Mouse (Mus musculus) c-Kit-positive CD71-negative TER-119-negative erythroid progenitor cells, embryonic 14.5 days (primary cell): ENCODE data around the gene Cacna2d2.

Source experiments
- DNase-seq: peaks from one replicate; pipeline ENCODE4 v3.0.0-alpha.2; 2013; ENCODE audit warnings: low read depth

Cacna2d2 gene

DNA sequence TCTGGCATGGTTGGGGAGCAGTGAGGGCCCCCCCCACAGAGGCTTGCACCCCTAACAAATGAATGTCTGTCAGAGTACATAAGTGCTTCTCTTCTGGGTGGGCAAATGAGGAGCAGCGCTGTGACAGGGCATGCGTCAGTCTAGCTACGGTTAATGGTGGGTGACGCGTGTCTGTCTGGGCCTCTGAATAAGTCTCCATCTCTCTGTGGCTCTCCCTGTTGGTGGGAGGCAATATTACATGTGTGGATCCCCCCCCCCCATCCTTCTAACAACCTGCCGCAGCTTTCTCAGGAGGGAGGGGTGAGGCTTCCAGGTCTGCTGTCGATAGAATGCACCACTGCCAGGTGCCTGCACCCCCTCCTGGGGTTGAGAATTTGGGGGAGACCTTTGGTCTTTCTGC, 3.7 kb downstream of the Cacna2d2 start:
- DNase-seq = no peak

DNA sequence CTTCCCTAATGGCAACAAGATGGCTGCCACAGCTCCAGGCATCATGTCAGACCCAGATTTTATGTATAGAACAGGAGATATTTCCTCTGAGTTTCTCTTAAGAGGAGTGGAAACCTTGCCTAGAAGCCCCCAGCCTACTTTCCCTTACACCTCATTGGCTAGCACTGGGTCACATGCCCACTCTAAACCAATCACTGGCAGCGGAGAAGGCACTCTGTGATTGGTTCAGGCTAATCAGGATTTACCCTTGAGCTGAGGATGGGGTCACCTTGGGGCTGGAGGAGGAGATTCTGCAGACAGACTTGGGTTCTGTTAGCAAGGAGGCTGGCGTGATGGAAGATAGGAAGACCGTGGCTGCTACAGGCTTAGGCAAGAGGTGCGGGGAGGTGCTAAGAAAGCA, 10.0 kb downstream of the Cacna2d2 start:
- DNase-seq = no peak

DNA sequence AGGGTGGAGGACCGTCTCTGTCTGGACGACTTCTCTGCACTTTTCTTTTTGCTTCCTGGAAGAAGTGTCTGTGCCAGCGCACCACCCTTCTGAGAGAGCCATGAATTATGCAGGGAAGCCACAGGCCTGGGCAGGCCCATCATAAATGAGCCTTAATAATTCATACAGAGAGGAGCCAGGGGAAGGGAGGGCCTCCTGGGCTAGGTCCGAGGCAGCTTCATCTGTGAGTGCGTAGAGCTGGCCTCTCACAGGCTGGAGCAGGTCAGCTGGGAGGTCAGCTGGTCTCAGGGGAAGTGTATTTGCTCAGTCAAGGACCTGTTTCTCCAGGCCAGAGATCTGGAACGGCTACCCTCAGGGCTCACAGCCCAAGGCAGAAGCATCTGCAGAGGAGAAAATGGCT, 17.7 kb downstream of the Cacna2d2 start:
- no peak for DNase-seq

DNA sequence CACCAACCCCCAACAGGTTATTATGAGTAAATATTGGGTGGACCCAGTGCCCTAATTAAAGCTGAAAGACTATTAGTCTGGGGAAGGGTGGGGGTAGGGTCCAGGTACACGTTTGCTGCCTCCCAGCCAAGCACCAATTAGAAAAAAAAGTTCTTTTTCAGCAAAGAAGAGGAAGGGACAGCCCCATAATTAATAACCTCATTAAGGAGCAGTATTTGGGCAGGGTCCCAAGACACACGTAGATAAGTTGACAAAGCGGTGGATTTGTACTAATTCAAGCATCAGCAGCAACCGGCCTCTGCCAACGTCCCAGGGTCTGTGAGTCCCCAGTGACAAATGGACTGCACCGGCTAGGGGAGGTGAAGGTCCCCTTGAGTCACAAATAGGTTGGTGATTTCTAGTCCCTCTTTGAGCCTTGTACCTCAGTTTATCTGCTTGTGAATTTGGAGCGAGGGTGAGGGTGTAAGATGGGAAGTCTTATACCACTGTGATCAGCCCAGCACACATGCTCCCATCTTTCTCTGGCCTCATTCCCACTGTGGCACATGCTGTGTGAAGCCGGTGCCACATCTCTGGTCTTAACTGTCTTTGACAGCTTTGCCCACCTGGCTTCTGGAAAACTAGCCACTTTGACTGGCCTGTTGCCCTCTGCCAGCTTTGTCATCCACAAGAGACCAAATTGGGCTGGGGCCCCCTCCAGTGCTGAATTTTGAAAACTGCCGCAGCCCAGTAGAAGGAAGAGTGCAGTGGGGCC, 20.3 kb downstream of the Cacna2d2 start:
- no peak for DNase-seq

DNA sequence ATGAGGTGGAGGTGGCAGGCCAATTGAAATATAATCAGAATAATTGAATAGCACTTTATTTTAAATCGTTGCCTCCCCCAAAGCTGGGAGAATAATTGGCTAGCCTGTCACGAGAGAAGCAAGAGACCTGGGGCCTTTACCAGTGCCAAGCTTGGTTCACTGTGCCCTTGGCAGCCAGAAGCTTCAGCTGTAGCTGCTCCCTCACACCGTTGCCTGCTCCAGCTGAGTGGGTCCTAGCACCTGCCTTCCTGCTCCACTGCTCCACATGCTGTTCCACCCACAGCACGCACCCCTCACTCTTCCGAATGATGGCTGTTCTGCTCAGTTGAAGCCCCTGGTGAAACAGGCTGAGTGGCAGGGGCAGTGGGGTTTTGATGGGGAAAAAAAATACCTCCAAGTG, 21.5 kb downstream of the Cacna2d2 start:
- DNase-seq = no peak

DNA sequence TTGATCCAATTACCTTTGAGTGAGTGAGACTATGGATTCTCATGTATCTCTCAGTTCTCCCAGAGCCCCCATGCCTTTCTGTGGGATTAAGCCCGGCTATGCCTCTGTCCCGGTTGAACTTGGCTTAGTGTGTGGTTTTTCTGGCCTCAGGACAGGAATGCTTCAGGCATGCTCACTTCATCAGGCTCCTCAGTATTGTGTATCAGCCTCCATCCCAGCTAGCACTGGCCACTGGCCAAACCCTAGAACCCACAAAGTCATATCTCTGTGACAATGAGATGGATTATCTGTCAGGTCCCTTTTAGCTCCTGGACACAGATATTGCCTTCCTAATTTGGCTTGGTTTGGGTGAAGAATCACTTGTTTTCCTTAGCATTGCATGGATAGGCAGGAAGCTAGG, 23.5 kb downstream of the Cacna2d2 start:
- DNase-seq = no peak

DNA sequence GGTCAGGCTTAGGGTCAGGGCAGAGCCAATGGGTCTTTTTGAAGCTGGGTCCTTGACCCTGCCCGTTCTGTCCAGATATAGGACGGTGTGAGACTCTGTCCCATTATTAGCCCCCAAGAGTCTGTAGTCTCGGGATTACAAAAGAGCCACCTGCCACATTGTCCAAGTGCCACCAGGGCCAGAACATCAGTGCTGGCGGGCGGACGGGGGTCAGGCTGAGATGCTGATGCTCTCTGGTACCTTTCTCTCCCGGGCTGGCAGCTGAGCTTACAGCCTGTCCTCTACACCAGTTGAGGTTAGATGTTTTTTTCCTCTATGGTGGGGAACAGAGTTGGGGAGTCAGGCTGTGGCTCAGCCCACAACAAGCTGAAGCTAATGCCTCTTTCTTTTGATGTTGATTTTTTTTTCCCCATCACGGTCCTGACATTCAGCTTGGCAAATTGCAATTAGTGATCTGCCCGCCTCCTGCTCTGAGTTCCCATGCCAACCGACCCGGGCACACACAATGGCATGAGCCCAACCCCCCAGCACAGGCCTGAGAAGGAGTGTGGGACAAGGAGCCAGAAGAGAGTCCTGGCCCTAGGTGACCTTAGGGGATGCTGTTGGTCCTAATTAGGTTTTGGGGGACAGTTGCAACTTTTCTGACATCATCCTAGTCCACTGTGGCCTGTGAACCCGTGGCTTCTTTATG, 25.2 kb downstream of the Cacna2d2 start:
- DNase-seq = no peak

DNA sequence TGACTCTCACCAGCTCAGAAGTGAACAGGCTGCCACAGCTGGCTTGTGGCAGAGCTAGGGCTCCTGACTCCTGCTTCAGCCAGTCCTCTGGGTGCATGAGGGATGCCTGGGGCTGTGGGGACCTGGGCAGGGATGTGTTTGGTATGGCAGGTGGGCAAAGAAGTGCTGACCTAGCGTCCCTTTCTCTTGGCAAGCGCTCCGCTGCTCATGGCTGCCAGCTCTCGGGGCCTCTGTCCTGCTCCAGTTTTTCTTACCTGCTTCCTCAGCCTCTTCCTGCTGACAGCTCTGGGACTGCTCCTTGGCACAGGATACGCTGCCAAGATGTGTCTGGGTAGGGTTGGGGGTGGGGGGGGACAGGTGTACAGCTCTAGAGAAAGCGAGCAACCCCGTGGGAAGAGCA, 28.5 kb downstream of the Cacna2d2 start:
- DNase-seq = no peak

DNA sequence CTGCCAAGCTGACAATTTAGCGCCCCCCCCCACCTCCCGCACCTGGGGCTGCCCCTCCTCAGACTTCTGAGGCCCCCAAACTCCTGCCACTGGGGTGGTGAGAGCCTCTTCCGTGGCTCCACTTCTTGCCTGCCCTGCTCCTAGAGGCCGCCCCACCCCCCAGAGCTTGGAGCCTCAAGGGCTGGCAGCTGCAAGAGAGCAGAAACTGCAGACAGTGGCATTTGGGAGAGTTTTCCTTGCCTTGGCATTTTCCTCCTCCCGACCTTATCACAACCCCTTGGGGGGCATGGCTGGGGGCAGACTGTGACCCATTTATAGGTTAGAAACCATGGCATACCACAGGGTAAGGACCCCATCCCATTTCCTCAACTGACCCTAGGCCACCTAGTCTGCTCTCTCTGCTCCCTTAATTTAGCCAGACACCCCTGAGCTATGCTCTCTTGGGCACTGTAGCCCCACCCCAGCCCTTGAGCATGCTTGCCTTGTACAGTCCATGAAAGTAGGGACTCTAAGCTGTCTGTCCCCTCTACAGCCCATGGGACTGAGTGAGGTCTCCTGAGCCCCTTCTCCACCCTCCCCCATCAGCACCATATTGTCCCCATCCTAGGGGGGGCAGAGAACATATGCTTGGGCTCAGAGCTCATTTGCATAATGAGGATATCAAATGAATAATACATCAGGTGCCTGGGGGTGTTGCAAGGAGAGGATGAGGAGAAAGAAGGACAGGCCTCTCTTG, 29.2 kb downstream of the Cacna2d2 start:
- DNase-seq = no peak

DNA sequence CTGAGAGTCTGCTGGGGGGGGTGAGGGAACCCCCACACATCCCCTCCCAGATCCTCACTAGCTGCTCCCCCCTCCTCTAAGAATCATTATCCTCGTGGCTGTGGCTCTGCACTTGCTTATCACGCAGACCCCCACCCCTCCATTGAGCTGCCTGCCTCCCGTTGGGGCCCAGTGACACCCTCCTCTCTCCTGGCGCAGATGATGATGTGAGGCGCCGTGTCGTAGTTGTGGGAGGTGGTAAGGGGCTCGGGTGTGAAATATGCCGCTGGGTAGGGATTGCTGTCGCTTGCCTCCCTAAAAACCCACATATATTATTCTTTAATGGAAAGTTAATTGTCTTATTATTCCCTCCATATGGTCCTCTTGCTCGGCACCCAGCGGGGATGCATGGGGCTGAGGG, 31.0 kb downstream of the Cacna2d2 start:
- no peak for DNase-seq

DNA sequence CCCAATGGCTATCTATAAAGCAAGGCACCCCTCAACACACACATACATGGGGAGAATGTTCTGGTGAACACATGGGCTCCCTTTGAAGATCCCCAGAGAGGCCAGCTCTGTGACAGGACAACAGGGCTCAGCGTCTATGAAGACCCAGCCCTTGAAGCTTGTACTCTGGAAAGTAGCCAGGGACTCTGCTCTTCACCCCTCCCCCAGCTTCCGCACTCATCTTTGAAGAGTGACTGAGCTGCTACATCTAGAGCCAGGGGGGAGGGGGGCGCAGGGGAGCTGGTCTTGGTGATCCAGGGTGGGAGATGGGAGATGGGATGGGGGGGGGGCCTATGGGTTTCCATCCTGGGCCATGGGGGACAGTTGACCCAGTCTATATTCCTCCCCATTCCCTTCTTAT, 33.1 kb downstream of the Cacna2d2 start:
- DNase-seq = no peak

DNA sequence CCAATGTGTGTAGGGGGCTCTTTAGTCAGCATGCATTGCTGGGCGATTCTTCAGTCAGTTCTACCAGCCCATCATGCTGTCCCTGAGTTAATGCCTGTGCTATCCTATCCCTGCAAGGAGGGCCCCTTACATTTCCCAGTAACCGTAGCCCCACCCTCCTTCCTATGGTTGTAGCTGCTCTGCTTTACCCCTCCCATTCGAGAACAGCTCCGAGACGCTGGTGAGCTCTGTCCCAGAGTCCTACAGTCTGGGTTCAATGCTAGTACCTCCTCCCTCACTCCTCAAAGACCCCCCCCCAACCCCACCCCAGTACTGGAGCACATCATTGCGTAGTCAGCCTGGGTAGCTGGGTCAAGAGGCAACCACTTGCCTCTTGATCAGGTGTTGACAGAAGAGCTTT, 35.4 kb downstream of the Cacna2d2 start:
- no peak for DNase-seq

DNA sequence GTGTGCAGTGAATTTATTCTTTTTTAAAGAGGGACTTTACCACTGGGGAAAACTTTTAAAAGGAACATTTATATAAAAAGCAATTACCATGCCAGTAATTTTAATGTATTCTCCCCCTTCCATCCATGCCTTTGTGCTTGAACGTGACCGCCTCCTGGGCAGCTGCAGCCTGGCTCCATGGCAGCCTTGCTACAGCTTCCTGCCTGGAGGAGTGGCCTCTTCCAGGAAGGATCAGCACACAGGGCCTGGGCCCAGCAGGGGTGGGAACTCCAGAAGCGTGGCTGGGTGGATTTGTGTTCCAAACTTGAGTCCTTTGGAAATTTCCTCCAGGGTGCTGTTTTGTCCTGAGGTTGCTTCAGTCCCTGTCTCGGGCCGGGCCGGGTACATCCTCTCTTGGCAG, 35.9 kb downstream of the Cacna2d2 start:
- DNase-seq = no peak

DNA sequence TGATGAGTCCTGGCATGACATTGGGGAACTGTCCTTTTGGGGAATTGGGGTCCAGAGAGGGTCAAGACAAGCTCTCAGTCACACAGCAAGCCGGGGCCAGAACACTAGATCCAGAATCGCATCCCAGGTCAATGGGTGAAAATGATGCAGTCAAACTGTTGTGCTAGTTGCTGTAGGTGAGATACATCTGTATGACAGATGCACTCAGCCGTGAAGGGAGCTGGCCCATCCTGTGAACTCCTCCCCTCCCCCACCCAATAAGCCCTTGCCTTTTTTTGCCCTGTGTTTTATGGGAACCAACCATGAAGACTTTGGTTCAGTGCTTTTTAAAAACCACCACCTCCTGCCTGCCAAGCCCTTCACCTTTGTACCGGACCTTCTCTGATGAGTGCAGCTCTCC, 43.5 kb downstream of the Cacna2d2 start:
- DNase-seq = no peak

DNA sequence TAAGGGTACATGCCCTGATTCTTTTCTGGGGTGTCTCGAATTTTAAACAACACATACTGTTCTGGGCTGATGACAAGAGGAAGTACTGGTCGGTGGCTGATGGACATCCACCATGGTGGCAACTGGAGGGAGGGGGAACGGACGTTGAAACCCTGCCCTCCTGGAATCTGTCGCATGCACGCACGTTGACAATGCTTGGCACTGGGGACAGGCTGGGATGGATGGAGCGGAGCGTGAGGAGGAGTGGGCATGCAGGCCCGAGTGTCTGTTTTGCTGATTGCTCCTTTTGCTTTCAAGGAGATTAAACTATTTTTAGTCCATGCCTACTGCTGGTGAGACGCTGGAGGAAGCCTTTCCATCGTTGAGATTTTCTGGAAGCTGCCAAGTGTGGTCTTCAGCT, 43.9 kb downstream of the Cacna2d2 start:
- DNase-seq = no peak

DNA sequence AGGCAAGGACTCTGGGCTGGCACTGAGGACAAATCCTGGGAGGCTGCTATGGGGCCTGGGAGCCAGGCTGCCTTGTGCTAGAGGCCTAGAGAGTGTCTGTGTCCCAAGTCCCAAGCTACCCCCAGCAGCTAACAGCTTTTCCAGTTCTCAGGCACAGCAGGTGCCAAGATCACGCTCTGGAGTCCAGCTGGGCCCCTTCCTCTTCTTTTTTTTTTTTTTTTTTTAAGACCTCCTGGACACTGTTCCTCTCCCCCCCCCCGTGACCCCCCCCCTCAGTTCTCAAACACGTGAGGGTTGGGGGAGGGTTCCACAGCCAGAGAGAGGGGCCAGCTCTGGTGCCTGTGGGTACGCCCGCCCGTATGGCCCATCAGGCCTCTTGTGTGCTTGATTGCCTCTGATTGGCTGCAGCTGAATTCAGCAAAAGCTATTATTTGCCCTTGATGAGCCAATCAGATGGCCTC, 45.6 kb downstream of the Cacna2d2 start:
- no peak for DNase-seq

DNA sequence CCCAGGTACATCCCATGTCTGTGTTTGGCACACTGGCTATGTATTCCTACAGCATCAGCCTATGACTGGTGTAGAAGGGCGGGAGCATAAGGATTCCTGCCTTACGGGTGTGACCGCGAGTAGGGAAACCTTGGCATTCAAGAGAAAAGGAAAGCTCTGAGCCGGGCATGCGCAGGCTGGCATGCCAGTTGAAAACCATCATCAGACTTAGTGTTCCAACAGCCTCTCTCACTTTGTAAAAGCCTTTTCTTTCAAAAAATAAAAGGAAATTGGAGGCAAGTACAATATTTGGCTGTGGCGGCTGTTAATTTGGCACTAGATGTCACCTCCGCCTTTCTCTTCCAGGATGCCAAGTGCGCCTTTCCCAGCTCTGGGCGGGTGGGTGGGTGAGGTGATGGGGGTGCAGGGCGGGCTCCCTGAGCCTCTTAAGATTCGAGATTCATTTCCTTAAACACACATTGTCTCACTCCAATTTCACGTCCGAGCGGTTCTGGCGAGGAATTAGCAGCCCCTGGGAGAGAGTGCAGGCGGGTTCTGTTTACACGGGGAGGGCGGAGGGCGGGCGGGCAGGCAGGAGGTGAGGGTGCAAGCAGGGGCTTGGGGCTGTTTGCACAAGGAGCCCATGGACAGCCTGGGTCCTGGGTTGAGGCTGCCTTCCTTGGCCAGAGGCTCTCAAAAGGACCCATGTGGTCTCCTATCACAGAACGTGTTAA, 49.5 kb downstream of the Cacna2d2 start:
- DNase-seq = no peak

DNA sequence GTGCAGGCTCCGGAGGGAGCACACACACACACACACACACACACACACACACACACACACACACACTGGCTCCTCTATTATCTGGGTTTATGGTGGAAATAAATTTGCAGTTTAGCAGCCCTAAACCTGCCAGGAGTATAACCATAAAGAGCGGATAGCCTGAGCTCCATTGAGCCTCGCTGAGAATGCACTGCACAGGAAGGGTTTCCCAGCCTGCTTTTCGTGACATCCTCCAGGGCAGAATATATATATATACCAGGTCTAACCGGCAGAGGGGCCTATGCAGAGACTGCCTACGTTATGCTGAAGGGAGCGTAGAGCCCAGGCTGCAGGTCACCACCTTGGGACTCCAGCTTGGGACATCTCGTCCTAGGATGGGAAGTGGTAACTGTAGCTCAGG, 52.0 kb downstream of the Cacna2d2 start:
- no peak for DNase-seq

DNA sequence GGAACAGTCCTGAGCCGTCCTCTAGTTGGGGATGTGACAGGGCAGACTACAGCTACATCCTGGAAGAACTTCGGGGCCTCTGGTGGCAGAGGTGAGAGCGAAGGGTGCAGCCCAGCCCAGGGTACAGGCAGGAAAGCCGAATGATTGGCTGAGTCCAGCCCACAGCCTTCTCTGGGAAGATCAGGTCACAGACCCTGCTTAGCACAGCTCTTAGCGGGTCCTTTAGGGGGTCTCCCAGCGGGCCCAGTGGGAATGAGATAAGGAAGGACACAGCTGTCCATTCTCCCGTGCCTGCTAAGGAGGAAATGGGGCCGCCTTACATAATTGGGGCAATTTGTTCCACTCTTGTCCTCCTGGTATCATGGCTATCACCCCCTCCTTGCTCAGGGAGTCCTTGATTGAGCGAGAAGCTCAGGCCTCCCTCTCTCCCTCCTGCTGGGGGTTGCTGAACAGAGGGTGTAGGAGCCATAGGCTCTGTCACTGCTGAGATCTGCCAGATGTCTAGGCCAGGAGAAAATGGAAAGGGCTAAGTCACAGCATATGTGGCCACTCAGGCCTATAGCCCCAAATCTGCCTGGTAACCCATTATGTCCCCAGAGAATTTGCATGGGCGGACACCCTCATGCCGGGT, 52.6 kb downstream of the Cacna2d2 start:
- DNase-seq = no peak

DNA sequence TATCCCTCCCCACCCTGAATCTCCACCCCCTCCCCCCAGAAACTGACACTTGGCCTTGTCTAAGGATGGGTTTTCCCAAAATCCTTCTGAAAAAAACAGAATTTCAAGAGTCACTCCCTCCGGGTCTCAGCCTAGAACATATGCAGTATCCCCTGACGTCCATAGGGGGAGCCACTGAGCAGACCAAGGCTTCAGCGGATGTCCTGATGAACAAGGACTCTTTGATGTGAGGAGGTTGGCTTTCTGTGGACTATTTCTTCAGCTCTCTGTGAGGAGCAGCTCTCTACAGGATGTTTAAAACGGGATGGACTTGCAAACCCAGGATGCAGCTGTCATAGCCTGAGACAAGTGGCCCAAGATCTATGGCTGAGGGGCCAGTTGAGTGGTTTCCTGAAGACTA, 53.1 kb downstream of the Cacna2d2 start:
- peak; percentile 22 for DNase-seq

DNA sequence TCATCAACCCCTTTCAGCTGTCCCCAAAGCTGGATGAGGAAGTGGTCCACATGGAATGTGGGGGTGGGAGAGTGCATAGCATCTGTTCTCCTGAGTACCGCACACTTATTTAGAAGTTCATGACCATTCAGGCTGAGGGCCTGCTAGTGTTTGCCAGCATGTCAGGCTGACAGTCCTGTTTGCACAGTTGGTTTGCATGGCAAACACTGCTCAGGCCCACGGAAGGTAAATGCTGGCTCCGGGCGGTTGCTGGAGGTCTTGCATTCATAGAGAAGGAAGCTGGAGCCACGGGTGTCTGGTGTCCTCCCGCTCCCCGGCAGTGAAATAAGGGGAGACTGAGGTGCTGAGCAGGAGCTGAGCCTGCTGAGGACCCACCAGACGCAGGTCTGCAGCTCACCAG, 53.7 kb downstream of the Cacna2d2 start:
- no peak for DNase-seq

DNA sequence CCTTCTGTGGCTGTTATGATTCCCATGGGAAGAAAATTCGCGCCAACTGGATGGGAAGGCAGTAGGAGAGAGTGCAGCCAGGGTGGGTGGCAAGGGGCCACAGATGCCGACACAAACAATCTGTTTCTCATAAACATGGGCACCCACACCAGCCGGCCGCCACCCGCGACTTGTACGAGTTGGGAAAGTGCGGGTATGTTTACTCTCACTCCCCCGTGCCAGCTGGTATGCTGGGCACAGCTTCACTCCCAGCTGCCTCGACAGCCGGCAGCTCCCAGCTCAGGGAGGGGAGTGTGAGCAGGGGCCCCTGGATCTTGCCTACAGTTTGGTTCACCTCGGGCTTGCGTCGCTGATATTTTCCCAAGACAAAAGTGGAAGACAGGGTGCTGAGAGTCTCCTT, 57.3 kb downstream of the Cacna2d2 start:
- no peak for DNase-seq
